Mouse (Mus musculus) liver, embryonic 14.5 days (tissue): ENCODE results near the gene 2210016F16Rik. TPM values are rescaled to one million over a fixed set of nuclear protein-coding genes. Genes with fewer than 3 reads are reported as not detected.
A peak's percentile ranks its signal among the peaks of the same experiment; 100 is the strongest.
"Not testable (repeated sequence)": the region's sequence is repeated elsewhere in the genome, so short reads cannot be mapped to it uniquely, and the experiment has no call there.

ENCODE experiments used
- ATAC-seq: fragments of 200-750 bp; cut with Nextera tagmentation; 2 replicates; pipeline ENCODE4 v1.8.0; 2017; ENCODE audit warnings: moderate number of reproducible peaks, mild to moderate bottlenecking, moderate library complexity; ENCODE audit not compliant: insufficient read depth
- DNase-seq, 3 experiments: peaks; one replicate each; pipeline ENCODE4 v3.0.0-alpha.2; 2012 to 2013; ENCODE audit warnings: low read depth in 3 of 3, low spot score in 3 of 3
- H3K27ac ChIP-seq: fragments of 300-500 bp; sonication (generic); 2 replicates; pipeline ENCODE4 v1.5.1; 2014; ENCODE audit warnings: moderate library complexity, mild to moderate bottlenecking, control low read depth, inconsistent platforms
- H3K27me3 ChIP-seq: fragments of 300-500 bp; sonication (generic); 2 replicates; pipeline ENCODE4 v1.6.1; 2014; ENCODE audit warnings: mild to moderate bottlenecking, low read length, moderate library complexity; ENCODE audit not compliant: control insufficient read depth, insufficient read depth
- H3K36me3 ChIP-seq: fragments of 300-500 bp; sonication (generic); replicated peaks from 2 replicates; pipeline ENCODE4 v1.6.1; 2014; ENCODE audit warnings: low read depth; ENCODE audit not compliant: control insufficient read depth, insufficient read depth
- H3K4me1 ChIP-seq, 2 experiments: fragments of 200-500 bp in 1 of 2; fragments of 300-500 bp in 1 of 2; sonication (generic) in 1 of 2; replicated peaks; 2 replicates each; pipeline ENCODE4 v1.6.1; 2012 to 2014; ENCODE audit warnings: antibody characterized with exemption in 1 of 2, inconsistent platforms in 1 of 2, low read length in 1 of 2; ENCODE audit not compliant: control insufficient read depth in 2 of 2, insufficient read depth in 2 of 2
- H3K4me2 ChIP-seq: fragments of 300-500 bp; sonication (generic); 2 replicates; pipeline ENCODE4 v1.6.1; 2014; ENCODE audit warnings: low read depth, mild to moderate bottlenecking, control low read depth, moderate library complexity
- H3K4me3 ChIP-seq, 2 experiments: fragments of 200-500 bp in 1 of 2; fragments of 300-500 bp in 1 of 2; sonication (generic) in 1 of 2; 2 replicates each; pipeline ENCODE4 v1.5.1; 2012 to 2014; ENCODE audit warnings: low read depth in 2 of 2, low read length in 2 of 2, mild to moderate bottlenecking in 2 of 2, control low read depth in 1 of 2, inconsistent platforms in 1 of 2, moderate library complexity in 1 of 2; ENCODE audit not compliant: insufficient read depth in 1 of 2
- H3K9ac ChIP-seq: fragments of 300-500 bp; sonication (generic); replicated peaks from 2 replicates; pipeline ENCODE4 v1.6.1; 2014; ENCODE audit warnings: mild to moderate bottlenecking, control low read depth, moderate library complexity
- H3K9me3 ChIP-seq: fragments of 300-500 bp; sonication (generic); 2 replicates; pipeline ENCODE4 v1.6.1; 2016; ENCODE audit warnings: low read length, mixed read lengths; ENCODE audit not compliant: control insufficient read depth
- CTCF ChIP-seq: IDR thresholded peaks from 2 replicates; pipeline ENCODE4 v1.5.1; 2016; ENCODE audit warnings: antibody characterized with exemption, low read depth, control low read depth
- EP300 ChIP-seq: IDR thresholded peaks from 2 replicates; pipeline ENCODE4 v1.6.1; 2016; ENCODE audit warnings: antibody characterized with exemption, low read depth
- WGBS: fragments of 180-500 bp; shearing (Covaris S2); extraction: QIAGEN DNeasy Blood & Tissue Kit; methylation state at CpG from one replicate; pipeline ENCODE4 v1.1.7; 2014; ENCODE audit not compliant: insufficient replicate concordance; 5-methylcytosine and 5-hydroxymethylcytosine counted together
- polyA plus RNA-seq, 2 experiments: library from polyadenylated mRNA; depleted of rRNA in 1 of 2; stranded (reverse) in 1 of 2; unstranded in 1 of 2; fragments of >200 nt; fragmentation: Nextera tagmentation in 1 of 2; extraction: Ambion mirVana in 1 of 2; gene quantifications; 2 replicates each; pipeline versions ENCODE4 v1.2.1 to v1.2.3; 2012 to 2014

The 2210016F16Rik gene
- polyA plus RNA-seq, 2 experiments = 9.3 to 20.2 TPM

GRCm38 (mm10) chr13:58418656-58419055 lies 33.6 kb upstream of the 2210016F16Rik start:
- 59% methylated on average over 4 of the region's 4 CpGs for WGBS
- no peak overlapping the region for H3K4me2 ChIP-seq
- H3K9ac ChIP-seq = no peak overlapping the region
- DNase-seq (no peak), ATAC-seq (no peak)
- H3K4me1 ChIP-seq = no peaks in the 10 kb centered on the region
- H3K36me3 ChIP-seq = no peaks in the 10 kb centered on the region
- TF ChIP-seq CTCF (no peak), EP300 (no peak)
- no peak overlapping the region for H3K4me3 ChIP-seq
- no peaks in the 10 kb centered on the region for H3K27me3 ChIP-seq
- no peak overlapping the region for H3K27ac ChIP-seq
- no peaks in the 10 kb centered on the region for H3K9me3 ChIP-seq

- no peak for ATAC-seq
- Histone ChIP-seq H3K27ac (no peak overlapping the region), H3K4me1 (no peaks in the 10 kb centered on the region), H3K9ac (no peak overlapping the region), H3K4me3 (no peak overlapping the region), H3K9me3 (no peaks in the 10 kb centered on the region; the same call in 1 of the 2 replicates), H3K4me2 (no peak overlapping the region), H3K27me3 (no peaks in the 10 kb centered on the region), H3K36me3 (no peaks in the 10 kb centered on the region)
- DNase-seq = no peak
- no peak for TF ChIP-seq EP300
- TF ChIP-seq CTCF = no peak
- WGBS = 75% methylated on average over 5 of the region's 5 CpGs
Measured at GRCm38 (mm10) chr13:58415838-58416237, 30.8 kb upstream of the 2210016F16Rik start.

- Histone ChIP-seq H3K4me3 (no peak overlapping the region), H3K36me3 (peaks cover under 1% of the 10 kb centered on the region; the same call in 1 of the 2 replicates), H3K4me1 (no peaks in the 10 kb centered on the region), H3K27ac (no peak overlapping the region), H3K9ac (no peak overlapping the region), H3K9me3 (no peaks in the 10 kb centered on the region; the same call in 1 of the 2 replicates), H3K4me2 (no peak overlapping the region), H3K27me3 (no peaks in the 10 kb centered on the region)
- DNase-seq (no peak), ATAC-seq (no peak)
- TF ChIP-seq EP300 (no peak), CTCF (no peak)
- 71% methylated on average over 6 of the region's 6 CpGs for WGBS
Measured at GRCm38 (mm10) chr13:58415374-58415773, 30.3 kb upstream of the 2210016F16Rik start.

GRCm38 (mm10) chr13:58411073-58411472 lies 26.0 kb upstream of the 2210016F16Rik start:
- no peak for TF ChIP-seq EP300
- TF ChIP-seq CTCF = no peak
- no peak for ATAC-seq

GRCm38 (mm10) chr13:58403243-58403642 lies 18.2 kb upstream of the 2210016F16Rik start, which contains the start of gene Hnrnpk:
Hnrnpk (minus strand) TSS chr13:58403343.
- ATAC-seq, DNase-seq, H3K9me3 ChIP-seq, H3K27me3 ChIP-seq: not testable (repeated sequence)
- Histone ChIP-seq H3K9ac (peak within 1 kb of the TSS; percentile 100), H3K4me1 (peaks cover 6 to 11% of the 10 kb centered on the region in 2 experiments; a peak in 3 of 4 replicates), H3K4me3 (peak within 1 kb of the TSS; percentile 88 to 98), H3K36me3 (peaks cover 17% of the 10 kb centered on the region), H3K4me2 (peak within 1 kb of the TSS; percentile 69), H3K27ac (peak within 1 kb of the TSS; percentile 91)
- WGBS = 3% methylated on average over 17 of the region's 17 CpGs

More at GRCm38 (mm10) chr13:58411073-58411472, 26.0 kb upstream of the 2210016F16Rik start:
- H3K4me1 ChIP-seq = no peaks in the 10 kb centered on the region
- peaks cover 12% of the 10 kb centered on the region; the same call in 1 of the 2 replicates for H3K36me3 ChIP-seq
- no peak overlapping the region for H3K4me3 ChIP-seq
- no peak overlapping the region for H3K27ac ChIP-seq
- H3K4me2 ChIP-seq = no peak overlapping the region
- H3K9ac ChIP-seq = no peak overlapping the region
- no peak for DNase-seq
- H3K27me3 ChIP-seq = no peaks in the 10 kb centered on the region
- no peaks in the 10 kb centered on the region; the same call in 1 of the 2 replicates for H3K9me3 ChIP-seq
- WGBS = 84% methylated on average over 4 of the region's 4 CpGs
